Mouse (Mus musculus): ENCODE measurements around the gene Camk2d.

DNA sequence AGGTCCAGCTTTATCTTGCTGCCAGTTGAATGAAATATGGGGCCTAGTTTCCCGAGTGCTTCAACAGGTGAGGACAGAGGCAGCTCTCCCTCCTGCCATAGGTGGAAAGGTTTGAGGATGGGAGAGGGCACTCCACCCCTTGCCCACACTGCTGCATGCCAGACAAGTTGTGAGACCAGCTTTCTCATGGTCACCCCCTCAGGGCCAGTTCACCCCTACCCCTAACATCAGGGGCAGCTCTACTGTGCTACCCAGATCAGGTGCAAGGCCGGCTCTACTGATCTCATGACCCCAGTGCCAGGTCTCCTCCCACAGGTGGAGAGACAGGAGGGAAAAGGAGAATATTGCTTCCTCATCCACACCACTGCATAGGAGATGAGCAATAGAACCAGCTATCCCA lies 136.2 kb downstream of the Camk2d start:
- TF ChIP-seq EP300 (optimal IDR thresholded peaks at IDR 0.05) (no peak), CTCF (IDR thresholded peaks at IDR 0.05; ENCODE audit: low read depth) (no peak)

Measured in stomach, postnatal 0 days (tissue).